Mouse (Mus musculus) heart, postnatal 4 days (tissue): ENCODE data around the gene Cib1. TPM values are rescaled to one million over a fixed set of nuclear protein-coding genes. Genes with fewer than 3 reads are reported as not detected.
A peak's percentile ranks its signal among the peaks of the same experiment; 100 is the strongest.

ENCODE experiments used
- DNase-seq: peaks from one replicate; pipeline ENCODE4 v3.0.0; 2021
- total RNA-seq, 2 experiments: library from RNA; stranded (reverse); gene quantifications; 2 replicates each; pipeline ENCODE4 v1.2.3; 2021

Cib1 gene
- 10 to 100 TPM; 26.2 to 27.7 TPM for total RNA-seq

GRCm38 (mm10) chr7:80232489-80233029 lies at the start of gene Cib1, which contains the start of gene Gdpgp1:
Cib1 (minus strand) TSS chr7:80232813.
Gdpgp1 (plus strand) TSS chr7:80232865.
- peak; percentile 97 for DNase-seq

GRCm38 (mm10) chr7:80281646-80282045 lies 49.0 kb upstream of the Cib1 start:
- no peak for DNase-seq

- DNase-seq: no peak
Observed at GRCm38 (mm10) chr7:80280998-80281397, 48.4 kb upstream of the Cib1 start.

- DNase-seq: no peak
Observed at GRCm38 (mm10) chr7:80280032-80280431, 47.4 kb upstream of the Cib1 start.

- no peak for DNase-seq
Observed at GRCm38 (mm10) chr7:80276374-80276773, 43.8 kb upstream of the Cib1 start.

GRCm38 (mm10) chr7:80273456-80273855 lies 40.8 kb upstream of the Cib1 start:
- no peak for DNase-seq

GRCm38 (mm10) chr7:80269751-80270255 lies 37.2 kb upstream of the Cib1 start:
- peak; percentile 57 for DNase-seq

GRCm38 (mm10) chr7:80268897-80269750 lies 36.5 kb upstream of the Cib1 start, which contains the start of gene Vps33b:
Vps33b (plus strand) TSS chr7:80269649.
- peak; percentile 98 for DNase-seq

- DNase-seq: no peak
Observed at GRCm38 (mm10) chr7:80267764-80268163, 35.2 kb upstream of the Cib1 start.

- no peak for DNase-seq
Observed at GRCm38 (mm10) chr7:80264606-80265005, 32.0 kb upstream of the Cib1 start.

- DNase-seq: no peak
Observed at GRCm38 (mm10) chr7:80261372-80261990, 28.9 kb upstream of the Cib1 start.

- peak; percentile 87 for DNase-seq
Observed at GRCm38 (mm10) chr7:80260625-80261371, 28.2 kb upstream of the Cib1 start, which contains the start of gene Ngrn. Ngrn (plus strand) TSS chr7:80261215.

- DNase-seq: no peak
Observed at GRCm38 (mm10) chr7:80257706-80258105, 25.1 kb upstream of the Cib1 start.

GRCm38 (mm10) chr7:80255981-80256380 lies 23.4 kb upstream of the Cib1 start:
- no peak for DNase-seq

GRCm38 (mm10) chr7:80252886-80253285 lies 20.3 kb upstream of the Cib1 start:
- DNase-seq: no peak

GRCm38 (mm10) chr7:80252437-80252836 lies 19.8 kb upstream of the Cib1 start:
- DNase-seq: no peak

- DNase-seq: no peak
Observed at GRCm38 (mm10) chr7:80246859-80247258, 14.2 kb upstream of the Cib1 start.

- peak; percentile 98 for DNase-seq
Observed at GRCm38 (mm10) chr7:80246148-80246721, 13.6 kb upstream of the Cib1 start, which contains the start of gene Ttll13. Ttll13 (plus strand) TSS chr7:80246376.

GRCm38 (mm10) chr7:80244851-80245250 lies 12.2 kb upstream of the Cib1 start:
- DNase-seq: no peak

GRCm38 (mm10) chr7:80241661-80242060 lies 9.0 kb upstream of the Cib1 start:
- DNase-seq: no peak

GRCm38 (mm10) chr7:80238542-80238941 lies 5.9 kb upstream of the Cib1 start:
- DNase-seq: no peak

GRCm38 (mm10) chr7:80233799-80234198 lies 1.2 kb upstream of the Cib1 start:
- DNase-seq: no peak
